Mouse (Mus musculus) small intestine, adult 2 months (tissue): ENCODE data around the gene Gm20388.

Experiments used
- CTCF ChIP-seq: fragments of 200-500 bp; IDR thresholded peaks from 2 replicates; pipeline ENCODE4 v1.5.1; 2012; ENCODE audit warnings: low read depth, mild to moderate bottlenecking, control low read depth, inconsistent platforms, low read length, moderate library complexity, mixed read lengths; ENCODE audit not compliant: insufficient replicate concordance, insufficient read length; ENCODE audit errors: extremely low read depth
- POLR2A ChIP-seq: fragments of 200-500 bp; IDR thresholded peaks from 2 replicates; pipeline ENCODE4 v1.6.1; 2012; ENCODE audit warnings: low read depth, mild to moderate bottlenecking, control low read depth, inconsistent platforms, low read length, moderate library complexity

DNA sequence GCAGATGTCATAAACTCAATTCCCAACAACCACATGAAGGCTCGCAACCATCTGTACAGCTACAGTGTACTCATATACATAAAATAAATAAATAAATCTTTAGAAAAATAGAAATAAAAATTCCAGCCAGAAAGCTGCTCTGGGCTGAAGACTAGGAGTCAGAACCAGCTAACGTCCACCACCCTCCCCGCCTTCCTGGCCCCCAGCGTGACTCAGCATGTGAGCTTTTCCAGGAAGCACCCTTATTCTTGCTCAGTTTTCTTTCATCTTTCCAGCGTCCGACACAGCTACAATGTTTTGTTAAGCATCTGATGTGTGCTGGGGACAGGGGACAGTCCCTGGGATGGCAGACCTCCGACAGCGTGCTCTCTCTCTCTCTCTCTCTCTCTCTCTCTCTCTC, 3434.5 kb downstream of the Gm20388 start:
- TF ChIP-seq POLR2A (no peak), CTCF (no peak)
